Mouse (Mus musculus) adrenal gland, adult (tissue): ENCODE data around the gene Rnf157.
A peak's percentile ranks its signal among the peaks of the same experiment; 100 is the strongest.
"Not testable (repeated sequence)": the region's sequence is repeated elsewhere in the genome, so short reads cannot be mapped to it uniquely, and the experiment has no call there.

ENCODE experiments used
- DNase-seq, 2 experiments: peaks; one replicate each; pipeline ENCODE4 v3.0.0; 2022 to 2023; ENCODE audit warnings: low spot score in 1 of 2; ENCODE audit not compliant: inconsistent age in 2 of 2

Rnf157 gene

DNA sequence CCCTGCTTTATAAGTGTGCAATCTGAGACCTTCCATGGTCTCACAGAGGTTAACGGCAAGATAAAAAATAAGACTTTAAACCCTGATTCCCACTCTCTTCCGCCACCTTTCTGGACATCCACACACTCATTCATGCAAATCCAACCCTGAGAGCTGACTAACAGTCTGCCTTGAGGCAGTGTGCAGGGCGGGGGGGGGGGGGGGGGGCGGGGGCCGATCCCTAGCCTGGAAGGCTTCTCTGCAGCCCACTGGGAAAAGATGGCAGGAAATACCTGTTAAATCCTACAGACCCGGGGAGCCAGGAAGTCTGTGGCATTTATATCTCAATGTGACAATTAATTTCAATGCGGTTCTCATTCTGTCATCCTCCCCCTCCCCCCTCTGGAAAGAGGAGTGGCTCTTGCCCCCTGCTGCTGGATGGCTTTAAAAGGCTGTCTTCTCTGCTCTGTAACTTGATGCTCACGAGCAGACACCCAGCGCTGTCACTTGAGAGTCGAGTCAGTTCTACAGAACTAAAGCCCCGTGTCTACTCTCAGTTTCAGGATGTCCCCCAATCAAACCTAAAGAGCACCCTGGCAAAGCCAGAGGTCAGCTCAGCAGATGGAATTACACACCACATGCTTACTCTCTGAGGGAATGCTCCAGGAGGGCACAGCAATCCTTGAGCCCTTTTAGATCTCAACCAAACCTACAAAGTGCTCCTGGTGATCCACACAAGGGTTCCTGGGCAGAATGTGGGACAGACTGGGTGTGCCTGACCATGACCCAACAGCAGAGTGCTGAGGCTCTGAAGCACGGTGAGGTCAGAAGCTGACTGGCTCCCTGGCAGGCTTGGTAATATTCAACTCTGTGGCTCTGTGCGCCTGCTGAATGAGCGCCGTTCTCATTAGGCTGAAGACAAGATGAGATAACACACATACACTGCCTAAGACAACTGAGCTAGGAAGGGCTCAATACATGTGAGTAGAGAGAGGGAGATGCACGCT lies 25.5 kb downstream of the Rnf157 start:
- peak; percentile 63 to 84 for DNase-seq

DNA sequence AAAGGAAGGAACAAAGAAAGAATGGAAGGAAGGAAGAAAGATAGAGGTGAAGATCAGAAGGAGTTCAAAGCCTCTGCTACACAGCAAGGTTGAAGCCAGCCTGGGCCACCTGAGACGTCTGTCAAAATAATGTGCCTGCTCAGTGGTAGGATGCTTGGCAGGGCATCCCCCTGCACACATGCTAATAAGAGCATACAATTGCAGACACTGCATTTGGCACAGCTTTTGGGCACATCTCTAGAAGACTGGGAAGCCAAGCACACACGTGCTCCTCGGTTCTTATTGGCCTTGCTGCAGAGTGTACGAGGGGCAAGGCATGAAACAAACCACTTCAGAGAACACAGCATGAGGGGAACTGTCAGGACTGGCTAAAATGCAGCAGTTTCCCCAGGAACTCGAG lies 26.8 kb downstream of the Rnf157 start:
- DNase-seq, result no peak

DNA sequence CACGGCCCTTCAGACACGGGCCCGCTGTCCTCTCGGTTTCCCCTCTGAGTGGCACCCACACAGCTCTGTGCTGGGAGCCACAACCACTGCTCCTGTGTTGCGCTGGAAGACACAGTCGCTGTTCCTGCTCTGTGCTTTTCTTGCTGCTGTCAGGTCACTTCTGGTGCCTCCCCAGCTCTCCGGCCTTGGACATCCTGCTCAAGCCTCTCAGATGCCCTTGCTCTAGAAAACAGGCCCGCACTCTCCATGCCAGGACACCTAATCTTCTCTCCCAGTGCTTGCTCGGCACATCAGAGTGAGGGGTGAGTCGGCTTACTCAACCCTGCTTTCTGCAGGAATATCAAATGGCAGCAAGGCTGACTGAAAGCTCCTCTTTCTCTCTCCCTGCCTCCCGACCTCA lies 28.7 kb downstream of the Rnf157 start:
- peak; percentile 77 to 88 for DNase-seq

DNA sequence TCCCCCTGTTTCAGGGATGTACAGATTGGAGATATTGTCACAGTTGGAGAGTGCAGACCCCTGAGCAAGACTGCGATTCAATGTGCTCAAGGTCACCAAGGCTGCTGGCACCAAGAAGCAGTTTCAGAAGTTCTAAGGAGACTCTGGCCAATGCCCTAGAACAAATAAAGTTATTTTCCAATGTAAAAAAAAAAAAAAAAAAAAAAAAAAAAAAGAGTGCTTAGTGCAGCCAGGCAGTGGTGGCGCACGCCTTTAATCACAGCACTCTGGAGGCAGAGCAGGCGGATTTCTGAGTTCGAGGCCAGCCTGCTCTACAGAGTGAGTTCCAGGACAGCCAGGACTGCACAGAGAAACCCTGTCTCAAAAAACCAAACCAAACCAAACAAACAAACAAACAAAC lies 29.8 kb downstream of the Rnf157 start:
- DNase-seq, result not testable (repeated sequence)

DNA sequence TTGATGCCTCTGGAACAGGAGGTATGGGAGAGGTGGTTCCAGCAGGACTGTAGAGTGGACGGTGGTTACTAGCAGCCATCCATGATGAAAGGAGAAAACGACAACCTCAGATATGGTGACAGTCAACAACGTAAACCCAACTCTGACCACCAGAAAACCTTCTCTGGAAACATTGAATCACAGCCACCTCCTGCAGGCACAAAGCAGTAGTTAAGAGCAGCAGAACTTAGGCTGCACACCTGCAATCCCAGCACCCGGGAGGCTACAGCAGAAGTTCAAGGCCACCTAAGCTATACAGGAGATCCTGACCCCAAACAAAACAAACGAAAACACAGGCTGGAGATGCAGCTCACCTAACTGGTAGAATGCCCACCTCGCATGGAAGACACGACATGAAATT lies 32.1 kb downstream of the Rnf157 start:
- no peak for DNase-seq

DNA sequence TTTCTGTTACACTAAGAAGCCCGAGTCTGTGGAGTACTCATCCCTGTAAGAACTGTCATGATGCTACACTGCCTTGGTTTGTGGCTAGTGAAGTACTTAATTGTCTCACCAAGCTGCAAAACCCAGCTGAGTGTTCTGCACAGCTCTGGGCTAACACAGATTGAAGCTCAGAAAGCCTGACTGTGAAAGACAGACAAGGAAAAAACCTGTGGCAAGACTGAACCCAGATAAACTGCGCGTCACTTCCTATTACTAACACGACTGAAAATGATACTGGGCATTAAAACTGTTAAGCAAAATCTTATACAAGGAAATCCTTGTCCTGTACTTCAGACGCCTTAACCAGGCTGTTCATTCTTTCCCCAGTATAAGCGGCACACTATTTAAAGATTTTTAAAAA lies 33.3 kb downstream of the Rnf157 start:
- DNase-seq, result no peak

DNA sequence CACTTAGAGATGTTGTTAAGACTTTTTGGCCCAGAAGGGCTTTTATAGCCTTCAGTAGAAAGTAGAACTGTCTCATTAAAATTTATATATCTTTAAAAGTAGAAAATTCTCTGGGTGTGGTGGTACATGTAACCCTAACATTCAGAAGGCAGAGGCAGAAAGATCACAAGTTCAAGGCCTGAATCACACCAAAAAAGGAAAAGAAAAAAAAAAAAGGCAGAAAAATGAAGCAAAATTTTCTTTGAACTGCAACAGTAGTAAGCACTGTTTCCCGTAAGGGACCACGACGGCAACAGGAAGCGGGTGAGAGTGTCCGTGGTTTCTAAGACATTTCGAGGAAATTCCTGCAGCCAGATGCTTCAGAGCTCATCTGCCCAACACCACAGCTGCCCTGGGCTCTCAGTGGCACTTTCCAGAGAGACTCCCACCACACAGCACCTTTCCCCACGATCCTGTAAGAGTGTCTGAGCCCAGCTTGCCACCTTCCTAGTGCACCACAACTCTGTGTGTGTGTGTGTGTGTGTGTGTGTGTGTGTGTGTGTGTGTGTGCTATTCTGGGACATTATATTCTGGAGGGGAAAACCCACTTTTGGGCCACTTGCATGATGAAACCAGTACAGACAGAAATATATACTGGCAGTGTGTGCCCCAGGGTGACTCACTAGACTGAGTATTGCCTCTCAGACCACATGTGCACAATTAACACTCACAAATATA lies 35.7 kb downstream of the Rnf157 start:
- DNase-seq, result no peak

DNA sequence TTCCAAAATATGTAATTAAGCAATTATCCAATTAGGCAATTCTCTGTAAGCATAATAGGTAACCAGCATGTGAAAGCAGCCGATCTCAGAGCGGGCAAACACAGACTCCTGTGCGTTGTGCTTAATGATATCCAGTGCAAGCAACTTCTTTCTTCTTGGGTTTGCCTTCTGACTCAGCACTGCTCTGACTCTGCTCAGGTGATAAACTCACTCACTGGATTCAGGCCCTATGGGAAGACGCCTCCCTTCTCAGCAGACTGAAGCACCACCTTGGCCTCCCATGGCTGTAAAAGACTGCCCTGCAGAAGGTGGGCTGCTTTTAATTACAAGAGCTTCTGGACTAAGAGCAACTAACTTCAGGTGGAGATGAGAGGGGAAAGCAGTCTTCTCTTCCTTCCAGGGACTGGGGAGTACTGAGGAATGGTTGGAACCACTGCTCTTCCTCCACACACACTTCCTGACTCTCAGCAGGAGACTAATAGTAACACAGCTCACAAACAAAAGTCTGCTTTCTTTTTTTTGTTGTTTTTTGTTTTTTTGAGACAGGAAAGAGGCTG lies 40.9 kb downstream of the Rnf157 start:
- peak in 1 of 2 experiments; percentile 62 for DNase-seq

DNA sequence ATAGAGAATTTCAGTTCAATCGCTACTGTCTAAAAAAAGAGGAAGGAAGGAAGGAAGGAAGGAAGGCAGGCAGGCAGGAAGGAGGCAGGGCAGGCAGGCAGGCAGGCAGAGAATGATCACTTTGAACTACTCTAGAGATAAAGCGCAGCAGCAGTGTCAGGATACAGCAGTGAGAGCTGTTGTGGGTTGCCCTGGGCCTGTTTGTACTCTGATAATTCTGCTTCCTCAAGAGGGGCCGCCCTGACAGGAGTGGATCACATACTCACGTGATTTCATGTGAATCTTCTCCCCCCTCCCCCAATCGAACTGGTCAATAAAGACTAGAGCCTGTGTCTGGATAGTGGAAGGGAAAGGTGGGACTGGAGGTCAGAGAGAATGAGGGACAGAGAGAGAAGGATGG lies 43.2 kb downstream of the Rnf157 start:
- DNase-seq, result no peak

DNA sequence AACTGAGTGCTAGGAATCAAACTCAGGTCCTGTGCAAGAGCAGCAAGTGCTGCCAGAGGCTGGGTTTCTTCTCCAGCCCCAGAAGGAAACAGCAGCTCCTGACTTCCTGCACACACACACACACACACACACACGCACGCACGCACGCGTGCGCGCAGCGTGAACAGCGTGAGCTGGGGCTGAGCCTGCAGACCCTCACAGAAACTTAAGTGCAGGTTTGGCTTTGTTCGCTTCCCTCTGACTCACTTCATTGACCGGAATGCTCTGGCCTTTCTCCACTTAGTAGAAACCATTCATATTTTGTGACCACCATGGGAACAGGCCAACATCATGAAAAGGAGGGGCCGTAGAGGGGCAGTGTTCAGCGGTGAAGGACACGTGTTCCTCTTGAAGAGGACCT lies 43.8 kb downstream of the Rnf157 start:
- DNase-seq, result no peak

DNA sequence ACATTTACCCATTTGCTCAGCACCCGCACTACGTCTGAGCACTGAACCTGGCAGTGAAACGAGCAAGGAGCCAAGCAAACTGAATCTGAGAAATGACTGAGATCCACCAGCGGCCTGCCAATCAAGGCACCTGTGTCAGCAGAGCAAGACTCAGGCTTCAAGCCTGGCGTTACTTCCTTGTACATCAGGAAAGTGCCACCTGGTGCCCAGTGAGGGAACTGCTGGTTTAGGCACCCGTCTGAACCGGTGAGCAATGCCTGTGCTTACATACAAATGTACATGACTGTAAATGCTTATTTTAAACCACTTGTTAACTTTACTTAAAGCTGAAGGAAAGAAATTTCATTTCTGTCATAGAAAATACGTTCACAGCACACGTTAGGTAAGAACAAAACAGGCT lies 44.7 kb downstream of the Rnf157 start:
- peak; percentile 81 to 95 for DNase-seq

DNA sequence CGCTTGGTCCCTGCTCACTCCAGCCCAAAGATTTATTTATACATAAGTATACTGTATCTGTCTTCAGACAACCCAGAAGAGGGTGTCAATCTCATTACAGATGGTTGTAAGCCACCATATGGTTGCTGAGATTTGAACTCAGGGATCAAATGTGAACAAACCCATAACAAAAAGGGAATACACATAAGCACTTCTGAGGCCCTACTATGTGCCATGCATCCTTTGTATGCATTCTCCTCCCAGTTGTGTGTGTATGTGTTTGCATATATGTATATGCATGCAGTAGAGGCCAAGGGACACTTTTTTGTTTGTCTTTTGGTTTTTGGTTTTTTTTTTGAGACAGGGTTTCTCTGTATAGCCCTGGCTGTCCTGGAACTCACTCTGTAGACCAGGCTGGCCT lies 46.2 kb downstream of the Rnf157 start:
- no peak for DNase-seq

DNA sequence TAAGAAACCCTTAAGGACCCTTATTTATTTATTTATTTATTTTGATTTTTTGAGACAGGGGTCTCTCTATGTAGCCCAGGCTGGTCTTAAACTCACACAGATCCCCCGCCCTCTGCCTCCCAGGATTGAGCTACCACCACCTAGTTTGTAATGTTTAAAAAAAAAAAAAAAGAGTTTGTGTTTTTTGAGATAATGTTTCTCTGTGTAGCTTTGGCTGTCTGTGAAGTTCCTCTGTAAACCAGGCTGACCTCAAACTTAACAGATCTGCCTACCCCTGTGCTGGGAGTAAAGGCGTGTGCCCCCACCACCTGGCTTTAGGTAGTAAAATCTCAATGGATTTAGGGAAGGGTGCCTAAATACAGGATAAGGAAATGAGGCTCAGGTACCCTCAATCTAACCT lies 46.7 kb downstream of the Rnf157 start:
- no peak for DNase-seq

DNA sequence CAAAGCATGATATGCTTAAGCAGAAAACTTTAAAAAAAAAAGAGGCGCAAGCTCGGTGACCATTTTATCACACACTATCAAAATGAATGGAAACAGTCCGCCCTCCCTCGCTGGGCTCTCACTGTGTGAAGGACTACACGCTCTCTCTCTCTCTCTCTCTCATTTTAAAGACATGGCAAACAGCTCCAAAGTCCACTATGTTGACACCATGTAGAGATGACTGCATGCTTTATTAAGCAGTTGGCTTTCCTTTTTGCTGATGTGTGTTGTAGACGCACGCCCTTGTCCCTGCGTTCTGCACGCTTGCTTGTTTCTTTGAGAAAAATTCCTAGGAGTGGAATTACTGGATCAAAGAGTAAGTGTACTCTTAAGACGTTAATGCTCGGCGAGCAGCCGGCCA lies 47.4 kb downstream of the Rnf157 start:
- no peak for DNase-seq

DNA sequence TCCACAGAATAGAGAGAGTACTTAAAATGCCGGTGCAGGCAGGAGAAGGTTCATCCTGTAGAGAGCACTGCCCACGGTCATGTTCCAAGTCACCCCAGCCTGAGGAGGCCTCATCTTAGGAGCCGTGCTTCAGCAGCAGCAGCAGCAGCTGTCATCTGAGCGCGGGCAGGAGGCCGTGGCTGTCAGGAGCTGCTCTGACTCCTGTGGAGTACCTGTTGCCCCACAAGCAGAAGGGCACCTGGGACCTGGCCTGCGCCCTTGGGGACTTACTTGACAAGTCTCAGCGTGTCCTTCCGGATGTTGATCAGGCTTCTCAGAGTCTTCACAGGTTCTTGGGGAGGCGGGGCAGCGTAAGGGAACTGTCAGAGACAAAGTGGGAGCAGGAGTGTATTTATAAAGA lies 50.8 kb downstream of the Rnf157 start:
- DNase-seq, result no peak

DNA sequence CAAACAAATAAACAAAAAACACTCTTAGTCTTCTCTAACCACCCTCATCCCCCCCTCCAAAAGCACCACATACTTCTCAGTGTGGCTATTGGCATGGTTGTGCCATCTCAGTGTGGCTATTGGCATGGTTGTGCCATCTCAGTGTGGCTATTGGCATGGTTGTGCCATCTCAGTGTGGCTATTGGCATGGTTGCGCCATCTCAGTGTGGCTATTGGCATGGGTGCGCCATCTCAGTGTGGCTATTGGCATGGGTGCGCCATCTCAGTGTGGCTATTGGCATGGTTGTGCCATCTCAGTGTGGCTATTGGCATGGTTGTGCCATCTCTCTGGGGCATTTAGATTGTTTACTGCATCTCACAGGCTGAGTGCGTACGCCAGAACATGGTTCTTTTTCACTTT lies 51.9 kb downstream of the Rnf157 start:
- DNase-seq, result not testable (repeated sequence)

DNA sequence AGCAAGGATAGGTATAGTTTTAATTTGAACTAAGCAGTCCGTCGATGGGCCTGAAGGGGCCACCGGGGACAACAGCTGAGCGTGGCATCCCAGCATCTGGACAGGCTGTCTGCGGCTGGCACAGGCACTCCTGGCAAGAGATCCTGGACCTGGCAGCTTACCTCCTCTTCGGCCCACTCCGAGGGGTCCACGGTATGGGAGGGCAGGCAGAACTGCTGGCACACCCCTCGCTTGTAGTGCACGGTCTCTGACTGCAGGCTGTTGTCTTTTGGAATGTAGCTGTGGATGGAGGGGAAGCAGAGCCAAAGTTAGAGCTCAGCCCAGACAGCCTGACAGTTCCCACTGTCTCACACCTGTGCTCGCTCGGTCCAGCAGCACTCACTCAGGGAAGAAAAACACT lies 53.2 kb downstream of the Rnf157 start:
- no peak for DNase-seq

DNA sequence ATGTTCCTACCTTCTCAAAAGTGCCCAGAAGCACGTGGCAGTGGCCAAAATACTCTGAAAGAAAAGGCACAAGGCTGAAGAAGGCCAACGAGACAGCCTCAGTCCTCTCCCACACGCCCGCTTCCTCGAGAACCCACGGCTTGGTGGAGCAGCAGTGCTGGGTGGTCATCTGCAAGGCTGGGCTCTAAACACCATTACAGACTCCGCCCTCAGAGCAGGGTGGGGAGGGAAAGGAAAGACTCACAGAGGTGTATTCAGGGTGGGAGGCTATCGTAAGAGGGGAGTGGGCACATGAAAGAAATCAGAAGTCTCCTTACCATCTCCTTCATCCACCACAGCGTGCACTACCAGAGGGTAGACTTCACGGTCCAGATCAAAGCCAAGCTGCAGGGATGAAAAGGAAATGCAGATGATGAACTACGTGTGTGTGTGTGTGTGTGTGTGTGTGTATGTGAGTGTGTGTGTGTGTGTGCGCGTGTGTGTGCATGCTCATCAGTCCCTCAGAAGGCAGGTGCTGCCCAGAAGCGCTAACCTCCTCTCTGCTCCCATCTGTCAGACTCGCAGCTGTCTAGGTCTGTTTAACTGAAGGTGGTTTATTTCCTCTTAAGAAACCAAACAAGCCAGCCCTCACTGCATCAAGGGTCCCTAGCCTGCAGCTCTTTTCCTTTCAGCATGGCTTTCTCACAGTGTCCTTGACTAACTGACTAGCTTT lies 53.8 kb downstream of the Rnf157 start:
- no peak for DNase-seq

DNA sequence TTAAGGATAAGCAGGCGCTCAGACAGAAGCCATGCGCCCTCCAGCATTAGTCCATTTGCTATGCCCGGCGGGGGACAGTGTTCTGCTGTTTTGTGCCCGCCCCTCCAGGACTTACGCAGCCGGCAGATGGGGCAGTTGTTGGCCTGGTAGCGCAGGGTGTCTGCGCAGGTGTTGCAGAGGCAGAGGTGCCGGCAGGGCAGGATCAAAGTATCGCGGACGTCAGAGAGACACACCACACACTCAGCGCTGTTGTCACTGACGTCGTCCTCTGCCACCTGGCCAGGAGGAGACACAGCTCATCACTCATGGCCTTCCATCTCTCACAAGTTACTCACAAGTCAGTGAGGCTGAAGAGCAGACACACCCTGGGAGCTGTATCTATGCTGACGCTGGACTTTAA lies 58.3 kb downstream of the Rnf157 start:
- peak in 1 of 2 experiments; percentile 19 for DNase-seq

DNA sequence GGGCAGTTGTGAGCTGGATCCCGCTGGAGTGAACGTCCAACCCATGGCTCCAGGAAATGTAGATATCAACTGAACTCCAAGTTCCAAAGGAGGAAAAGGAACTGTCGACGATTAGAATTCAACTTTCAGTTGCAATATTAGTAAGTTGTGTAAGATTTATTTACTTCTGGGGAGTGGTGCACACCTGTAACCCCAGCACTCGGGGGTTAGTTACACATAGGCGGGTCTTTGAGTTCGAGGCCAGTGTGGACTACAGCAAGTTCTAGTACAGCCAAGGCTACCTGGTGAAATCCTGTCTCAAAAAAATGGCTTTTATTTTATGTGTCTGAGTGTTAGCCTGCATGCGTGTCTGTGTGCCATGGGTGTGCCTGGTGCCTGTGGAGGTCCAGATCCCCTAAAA lies 59.3 kb downstream of the Rnf157 start:
- DNase-seq, result no peak

DNA sequence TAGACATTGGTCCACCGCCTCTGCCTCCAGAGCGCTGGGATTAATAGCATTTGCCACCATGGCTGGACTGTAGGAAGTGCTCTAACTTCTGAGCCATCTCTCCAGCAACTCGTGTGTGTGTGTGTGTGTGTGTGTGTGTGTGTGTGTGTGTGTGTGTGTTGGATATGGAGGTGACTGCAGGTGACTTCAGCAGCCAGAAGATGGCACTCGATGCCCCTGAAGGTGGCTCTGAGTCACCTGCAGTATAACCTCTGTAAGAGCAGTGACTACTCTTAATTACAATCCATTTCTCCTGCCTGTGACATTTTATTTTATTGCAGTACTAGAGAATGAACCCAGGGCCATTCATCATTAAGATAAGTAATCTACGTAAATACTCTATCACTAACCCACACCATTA lies 61.5 kb downstream of the Rnf157 start:
- no peak for DNase-seq
